Mouse (Mus musculus): Measurements from ENCODE around the gene Gm6583.

- TF ChIP-seq POLR2A (IDR thresholded peaks at IDR 0.05; ENCODE audit: borderline replicate concordance, low read depth, low read length) (no peak), CTCF (IDR thresholded peaks at IDR 0.05; ENCODE audit: low read depth, low read length) (no peak)
Observed at GRCm38 (mm10) chr5:112402437-112402836, 46.6 kb upstream of the Gm6583 start.
